Mouse (Mus musculus): ENCODE measurements around the gene Col8a2. TPM values are rescaled to one million over a fixed set of nuclear protein-coding genes. Genes with fewer than 3 reads are reported as not detected.

Col8a2 gene
- total RNA-seq, 2 experiments from 2014 or later = 5.5 to 5.6 TPM

- peak; percentile 89 for DNase-seq
These were observed 25.9 kb upstream of the Col8a2 start for GRCm38 (mm10) chr4:126260520-126261201.

- no peak for DNase-seq
These were observed 25.3 kb upstream of the Col8a2 start for GRCm38 (mm10) chr4:126261266-126261665.

- DNase-seq = no peak
These were observed 24.9 kb upstream of the Col8a2 start for GRCm38 (mm10) chr4:126261675-126262074.

GRCm38 (mm10) chr4:126262119-126262807, 24.3 kb upstream of the Col8a2 start, which contains the start of gene Trappc3:
Gene Trappc3 (plus strand): TSS chr4:126262325.
- DNase-seq = peak; percentile 100

- DNase-seq = no peak
These were observed 17.3 kb upstream of the Col8a2 start for GRCm38 (mm10) chr4:126269292-126269691.

GRCm38 (mm10) chr4:126273753-126274152, 12.8 kb upstream of the Col8a2 start:
- no peak for DNase-seq

- no peak for DNase-seq
These were observed 11.5 kb upstream of the Col8a2 start for GRCm38 (mm10) chr4:126275081-126275480.

GRCm38 (mm10) chr4:126275681-126276131, 10.9 kb upstream of the Col8a2 start:
- DNase-seq = peak; percentile 44

GRCm38 (mm10) chr4:126277906-126278564, 8.6 kb upstream of the Col8a2 start:
- DNase-seq = peak; percentile 69

GRCm38 (mm10) chr4:126278565-126278915, 8.1 kb upstream of the Col8a2 start:
- DNase-seq = no peak

GRCm38 (mm10) chr4:126278961-126279360, 7.6 kb upstream of the Col8a2 start:
- DNase-seq = no peak

- no peak for DNase-seq
These were observed 4.9 kb upstream of the Col8a2 start for GRCm38 (mm10) chr4:126281706-126282105.

- no peak for DNase-seq
These were observed 3.0 kb upstream of the Col8a2 start for GRCm38 (mm10) chr4:126283582-126283981.

- no peak for DNase-seq
These were observed 856 bp downstream of the Col8a2 start for GRCm38 (mm10) chr4:126287302-126287995.

GRCm38 (mm10) chr4:126288085-126288666, 1.6 kb downstream of the Col8a2 start:
- DNase-seq = no peak

- no peak for DNase-seq
These were observed 3.7 kb downstream of the Col8a2 start for GRCm38 (mm10) chr4:126290314-126290713.

GRCm38 (mm10) chr4:126291196-126291595, 4.6 kb downstream of the Col8a2 start:
- no peak for DNase-seq

- no peak for DNase-seq
These were observed 8.6 kb downstream of the Col8a2 start for GRCm38 (mm10) chr4:126295152-126295551.

- DNase-seq = no peak
These were observed 9.3 kb downstream of the Col8a2 start for GRCm38 (mm10) chr4:126295937-126296336.

- DNase-seq = peak; percentile 86
These were observed 10.1 kb downstream of the Col8a2 start for GRCm38 (mm10) chr4:126296617-126297101.

- DNase-seq = peak; percentile 29
These were observed 14.5 kb downstream of the Col8a2 start for GRCm38 (mm10) chr4:126300916-126301583.

Data from adrenal gland, postnatal 10 days (tissue).